Mouse (Mus musculus) MEL (cell line): Measurements from ENCODE around the gene Hist1h2ag. TPM values are rescaled to one million over a fixed set of nuclear protein-coding genes. Genes with fewer than 3 reads are reported as not detected.

ENCODE experiments used
- DNase-seq: peaks from one replicate; pipeline ENCODE4 v3.0.0; 2011; ENCODE audit warnings: low read depth, low spot score
- H3K27ac ChIP-seq: 2 replicates; pipeline ENCODE4 v1.5.1; 2012; ENCODE audit warnings: low read depth, mild to moderate bottlenecking, control low read depth, low read length, moderate library complexity; ENCODE audit not compliant: control insufficient read depth
- H3K27me3 ChIP-seq, 2 experiments: fragments of 150-350 bp in 1 of 2; sonication (generic) in 1 of 2; 2 replicates each; pipeline ENCODE4 v1.6.1; 2012; ENCODE audit warnings: low read length in 2 of 2, mild to moderate bottlenecking in 2 of 2, improper control_type of control experiment in 1 of 2, moderate library complexity in 1 of 2; ENCODE audit not compliant: insufficient read depth in 2 of 2, control insufficient read depth in 1 of 2
- H3K36me3 ChIP-seq, 2 experiments: 2 replicates each; pipeline ENCODE4 v1.6.1; 2012 to 2014; ENCODE audit warnings: low read length in 2 of 2, improper control_type of control experiment in 1 of 2, inconsistent platforms in 1 of 2, mild to moderate bottlenecking in 1 of 2; ENCODE audit not compliant: insufficient read depth in 2 of 2, control insufficient read depth in 1 of 2
- H3K4me1 ChIP-seq, 2 experiments: fragments of 150-350 bp in 1 of 2; sonication (generic) in 1 of 2; 2 replicates each; pipeline ENCODE4 v1.6.1; 2012; ENCODE audit warnings: low read length in 2 of 2, improper control_type of control experiment in 1 of 2, mild to moderate bottlenecking in 1 of 2; ENCODE audit not compliant: insufficient read depth in 2 of 2, control insufficient read depth in 1 of 2
- H3K4me3 ChIP-seq, 2 experiments: fragments of 150-350 bp in 1 of 2; sonication (generic) in 1 of 2; 2 replicates each; pipeline ENCODE4 v1.5.1; 2012; ENCODE audit warnings: low read depth in 2 of 2, low read length in 2 of 2, mild to moderate bottlenecking in 2 of 2, moderate library complexity in 2 of 2, control low read depth in 1 of 2, improper control_type of control experiment in 1 of 2; ENCODE audit not compliant: control insufficient read depth in 1 of 2, insufficient read depth in 1 of 2
- H3K79me2 ChIP-seq: 2 replicates; pipeline ENCODE4 v1.6.1; 2012; ENCODE audit warnings: mild to moderate bottlenecking, low read length, moderate library complexity; ENCODE audit not compliant: control insufficient read depth, poor library complexity, insufficient read depth
- H3K9ac ChIP-seq: 2 replicates; pipeline ENCODE4 v1.6.1; 2012; ENCODE audit warnings: low read depth, mild to moderate bottlenecking, control low read depth, low read length, moderate library complexity; ENCODE audit not compliant: control insufficient read depth, poor library complexity, severe bottlenecking
- H3K9me3 ChIP-seq: fragments of 150-350 bp; sonication (generic); replicated peaks from 2 replicates; pipeline ENCODE4 v1.6.1; 2012; ENCODE audit warnings: mild to moderate bottlenecking, low read length, improper control_type of control experiment, moderate library complexity; ENCODE audit not compliant: insufficient read depth
- CHD2 ChIP-seq: IDR thresholded peaks from 2 replicates; pipeline ENCODE4 v1.6.1; 2011; ENCODE audit warnings: low read length, improper control_type of control experiment
- CTCF ChIP-seq, 3 experiments: IDR thresholded peaks in 2 of 3; conservative IDR thresholded peaks in 1 of 3; 2 replicates each; pipeline ENCODE4 v1.5.1; 2011 to 2012; ENCODE audit warnings: low read length in 3 of 3, low read depth in 2 of 3, mild to moderate bottlenecking in 2 of 3, improper control_type of control experiment in 1 of 3, inconsistent platforms in 1 of 3, mixed read lengths in 1 of 3, moderate library complexity in 1 of 3; ENCODE audit not compliant: control insufficient read depth in 1 of 3, insufficient read depth in 1 of 3, poor library complexity in 1 of 3, severe bottlenecking in 1 of 3
- EP300 ChIP-seq, 2 experiments: IDR thresholded peaks; 2 replicates each; pipeline ENCODE4 v1.6.1; 2011; ENCODE audit warnings: improper control_type of control experiment in 2 of 2, low read length in 2 of 2, low read depth in 1 of 2, mild to moderate bottlenecking in 1 of 2
- GABPA ChIP-seq: IDR thresholded peaks from 2 replicates; pipeline ENCODE4 v1.6.1; 2012; ENCODE audit warnings: low read depth, mild to moderate bottlenecking, inconsistent platforms, low read length, improper control_type of control experiment, moderate library complexity
- GATA1 ChIP-seq: IDR thresholded peaks from 2 replicates; pipeline ENCODE4 v1.6.1; 2011; ENCODE audit warnings: low read depth, low read length, improper control_type of control experiment
- KAT2A ChIP-seq: conservative IDR thresholded peaks from 2 replicates; pipeline ENCODE4 v1.6.1; 2012; ENCODE audit warnings: low read depth, low read length, improper control_type of control experiment, inconsistent platforms
- MAX ChIP-seq: IDR thresholded peaks from 2 replicates; pipeline ENCODE4 v1.6.1; 2011; ENCODE audit warnings: low read length, improper control_type of control experiment
- MXI1 ChIP-seq: IDR thresholded peaks from 2 replicates; pipeline ENCODE4 v1.6.1; 2011; ENCODE audit warnings: mild to moderate bottlenecking, low read depth, low read length, improper control_type of control experiment
- MYB ChIP-seq: IDR thresholded peaks from 2 replicates; pipeline ENCODE4 v1.6.1; 2011; ENCODE audit warnings: mild to moderate bottlenecking, low read depth, low read length, improper control_type of control experiment
- POLR2AphosphoS2 ChIP-seq: IDR thresholded peaks from 2 replicates; pipeline ENCODE4 v1.6.1; 2011; ENCODE audit warnings: low read length, improper control_type of control experiment
- RCOR1 ChIP-seq: IDR thresholded peaks from 2 replicates; pipeline ENCODE4 v1.6.1; 2012; ENCODE audit warnings: low read depth, mild to moderate bottlenecking, inconsistent platforms, low read length, improper control_type of control experiment
- SIN3A ChIP-seq: IDR thresholded peaks from 2 replicates; pipeline ENCODE4 v1.6.1; 2012; ENCODE audit warnings: low read length, improper control_type of control experiment, inconsistent platforms
- TAL1 ChIP-seq: IDR thresholded peaks from 2 replicates; pipeline ENCODE4 v1.6.1; 2012; ENCODE audit warnings: mild to moderate bottlenecking, inconsistent platforms, low read length, moderate library complexity, mixed read lengths
- UBTF ChIP-seq: IDR thresholded peaks from 2 replicates; pipeline ENCODE4 v1.6.1; 2012; ENCODE audit warnings: low read depth, mild to moderate bottlenecking, inconsistent platforms, low read length, improper control_type of control experiment, moderate library complexity, borderline replicate concordance; ENCODE audit not compliant: insufficient read depth
- USF1 ChIP-seq: IDR thresholded peaks from 2 replicates; pipeline ENCODE4 v1.6.1; 2014; ENCODE audit warnings: low read depth, mild to moderate bottlenecking, inconsistent platforms, low read length, improper control_type of control experiment, moderate library complexity
- ZC3H11A ChIP-seq: IDR thresholded peaks from 2 replicates; pipeline ENCODE4 v1.6.1; 2012; ENCODE audit warnings: low read depth, mild to moderate bottlenecking, inconsistent platforms, low read length, improper control_type of control experiment
- ZMIZ1 ChIP-seq: IDR thresholded peaks from 2 replicates; pipeline ENCODE4 v1.6.1; 2012; ENCODE audit warnings: low read depth, mild to moderate bottlenecking, inconsistent platforms, low read length, improper control_type of control experiment, moderate library complexity
- ZNF384 ChIP-seq: IDR thresholded peaks from 2 replicates; pipeline ENCODE4 v1.6.1; 2012; ENCODE audit warnings: low read depth, mild to moderate bottlenecking, inconsistent platforms, low read length, improper control_type of control experiment
- polyA plus RNA-seq, 2 experiments: library from polyadenylated mRNA; stranded (reverse) in 1 of 2; unstranded in 1 of 2; fragments of >175 nt in 1 of 2; fragments of >200 nt in 1 of 2; gene quantifications; 2 replicates each; pipeline versions ENCODE4 v1.2.1 to v1.2.4; 2012; ENCODE audit warnings: low replicate concordance in 2 of 2, low read depth in 1 of 2; ENCODE audit not compliant: insufficient read length in 2 of 2, insufficient read depth in 1 of 2, missing spikeins in 1 of 2
- total RNA-seq: library from RNA; depleted of rRNA; stranded (reverse); fragments of 300-350 nt; gene quantifications from 2 replicates; pipeline ENCODE4 v1.2.3, GENCODE M21; 2012

Hist1h2ag gene
- total and polyA plus RNA-seq, 3 experiments, result 5.9 to 766 TPM; not detected in 1

DNA sequence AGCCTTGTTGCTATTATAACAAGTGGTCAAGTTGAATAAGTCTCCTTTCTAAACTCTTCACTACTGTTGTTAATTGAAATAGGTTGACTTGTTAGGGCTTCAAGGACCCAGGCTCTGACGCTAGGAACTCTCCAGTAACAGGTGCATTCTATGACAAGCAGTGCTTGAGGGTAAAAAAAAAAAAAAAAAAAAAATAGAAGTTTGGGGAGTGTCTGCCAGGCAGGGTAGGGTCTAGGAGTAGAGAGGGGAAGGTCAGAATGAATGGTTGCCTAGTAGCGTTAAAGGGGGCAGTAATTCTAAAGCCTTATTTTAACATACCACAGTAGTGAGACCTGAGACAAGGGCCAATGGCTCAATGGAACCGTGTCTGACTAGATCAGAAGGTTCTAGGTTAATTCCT is 44.3 kb downstream of the Hist1h2ag start:
- H3K36me3 ChIP-seq, result peaks cover 0 to 16% of the 10 kb centered on the region in 2 experiments; a peak in 2 of 4 replicates
- TF ChIP-seq ZNF384, result peak; percentile 43
- TF ChIP-seq RCOR1, result no peak
- TF ChIP-seq, all 39 proteins: peak for 1
- no peaks in the 10 kb centered on the region for H3K9me3 ChIP-seq
- no peak overlapping the region for H3K27ac ChIP-seq
- no peak overlapping the region for H3K4me3 ChIP-seq
- H3K79me2 ChIP-seq, result no peaks in the 10 kb centered on the region
- no peak for DNase-seq
- no peak overlapping the region for H3K9ac ChIP-seq
- H3K27me3 ChIP-seq, result peaks cover 2 to 6% of the 10 kb centered on the region in 2 experiments; a peak in 3 of 4 replicates
- H3K4me1 ChIP-seq, result peaks cover 0 to 24% of the 10 kb centered on the region in 2 experiments; a peak in 2 of 4 replicates

GRCm38 (mm10) chr13:21997821-21998220 is 44.9 kb downstream of the Hist1h2ag start:
- H3K9ac ChIP-seq, result no peak overlapping the region
- H3K27me3 ChIP-seq, result peaks cover 2 to 6% of the 10 kb centered on the region in 2 experiments; a peak in 3 of 4 replicates
- no peak for DNase-seq
- H3K27ac ChIP-seq, result no peak overlapping the region
- no peak for TF ChIP-seq ZNF384
- peaks cover 0 to 16% of the 10 kb centered on the region in 2 experiments; a peak in 2 of 4 replicates for H3K36me3 ChIP-seq
- peaks cover 0 to 23% of the 10 kb centered on the region in 2 experiments; a peak in 1 of 4 replicates for H3K4me1 ChIP-seq
- H3K9me3 ChIP-seq, result no peaks in the 10 kb centered on the region
- no peaks in the 10 kb centered on the region for H3K79me2 ChIP-seq
- no peak overlapping the region; a peak in 1 of 4 replicates for H3K4me3 ChIP-seq

GRCm38 (mm10) chr13:21997201-21997820 is 45.4 kb downstream of the Hist1h2ag start:
- H3K27me3 ChIP-seq, result peaks cover 2 to 6% of the 10 kb centered on the region in 2 experiments; a peak in 3 of 4 replicates
- peaks cover 0 to 14% of the 10 kb centered on the region in 2 experiments; a peak in 2 of 4 replicates for H3K36me3 ChIP-seq
- peak overlapping the region; percentile 44; the same call in 1 of the 2 replicates for H3K9ac ChIP-seq
- no peak overlapping the region for H3K27ac ChIP-seq
- peak overlapping the region; percentile 47 to 58 for H3K4me3 ChIP-seq
- no peaks in the 10 kb centered on the region for H3K79me2 ChIP-seq
- TF ChIP-seq ZC3H11A, result no peak
- no peak for TF ChIP-seq ZMIZ1
- TF ChIP-seq TAL1, result no peak
- TF ChIP-seq GABPA, result no peak
- no peak for DNase-seq
- H3K4me1 ChIP-seq, result peaks cover 0 to 20% of the 10 kb centered on the region in 2 experiments; a peak in 1 of 4 replicates
- no peaks in the 10 kb centered on the region for H3K9me3 ChIP-seq

- no peak for TF ChIP-seq USF1
- no peak for TF ChIP-seq UBTF
- no peak for TF ChIP-seq KAT2A
- TF ChIP-seq CHD2, result no peak
- TF ChIP-seq MAX, result no peak
- TF ChIP-seq ZNF384, result no peak
- no peak for TF ChIP-seq MXI1
- no peak for TF ChIP-seq CTCF (IDR thresholded peaks at IDR 0.05 in 2 of 3, conservative IDR thresholded peaks at IDR 0.05 in 1 of 3; ENCODE audit: control insufficient read depth in 1 of 3, insufficient read depth in 1 of 3, low read depth in 2 of 3, low read length in 3 of 3, poor library complexity in 1 of 3, severe bottlenecking in 1 of 3)
- TF ChIP-seq ZC3H11A, result no peak
- TF ChIP-seq SIN3A, result no peak
- no peak for TF ChIP-seq POLR2AphosphoS2
- no peak for TF ChIP-seq MYB
- no peak for TF ChIP-seq EP300 (IDR thresholded peaks at IDR 0.05; ENCODE audit: low read depth in 1 of 2, low read length in 2 of 2)
- no peak for TF ChIP-seq ZMIZ1
- no peak for TF ChIP-seq GATA1
- Histone ChIP-seq H3K9ac (peak overlapping the region; percentile 44), H3K4me1 (peaks cover 0 to 16% of the 10 kb centered on the region in 2 experiments; a peak in 1 of 4 replicates), H3K36me3 (peaks cover 0 to 11% of the 10 kb centered on the region in 2 experiments; a peak in 2 of 4 replicates), H3K4me3 (peak overlapping the region; percentile 47 to 58), H3K27me3 (peaks cover 2 to 6% of the 10 kb centered on the region in 2 experiments; a peak in 3 of 4 replicates), H3K27ac (no peak overlapping the region), H3K9me3 (no peaks in the 10 kb centered on the region), H3K79me2 (no peaks in the 10 kb centered on the region)
- no peak for DNase-seq
These were observed 45.9 kb downstream of the Hist1h2ag start for GRCm38 (mm10) chr13:21996840-21997185.
